Mouse (Mus musculus): ENCODE measurements at regions not wholly inside any gene's neighbourhood (a gene's known extent, or its start where the extent isn't known, plus 50 kb on each side); places are given as distances from the start of the nearest gene placed in this dataset.

DNA sequence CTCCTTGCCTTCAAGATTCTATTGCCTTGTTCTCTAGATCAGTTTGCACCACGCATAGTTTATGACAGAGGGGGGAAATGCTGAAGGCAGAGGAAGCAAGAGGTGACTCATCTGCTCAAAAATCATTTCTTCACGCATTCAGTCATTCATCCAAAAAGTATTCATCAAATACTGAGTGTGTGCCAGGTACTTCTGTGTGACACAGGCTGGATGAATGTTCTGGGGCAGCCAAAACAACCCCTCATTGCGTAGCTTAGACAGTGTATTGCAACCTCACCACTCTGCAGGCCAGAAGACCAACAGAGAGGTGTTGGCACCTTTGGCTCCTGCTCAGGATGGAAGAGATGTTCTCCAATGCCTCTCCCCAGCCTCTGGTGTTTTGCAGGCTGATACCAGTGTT, 72.9 kb upstream of the Lnx1 start:
- no peaks in the 10 kb centered on the region for H3K27me3 ChIP-seq (ENCODE audit: control insufficient read depth, insufficient read depth, low read length)
- no peaks in the 10 kb centered on the region for H3K36me3 ChIP-seq (ENCODE audit: control insufficient read depth, insufficient read depth, low read length)
- H3K27ac ChIP-seq (ENCODE audit: control insufficient read depth, insufficient read depth, low read depth, low read length) = no peak overlapping the region
- H3K4me1 ChIP-seq (ENCODE audit: control insufficient read depth, insufficient read depth, low read length) = no peaks in the 10 kb centered on the region
- TF ChIP-seq POLR2A (IDR thresholded peaks at IDR 0.05; ENCODE audit: control insufficient read depth, low read depth, low read length) = no peak
- no peak for TF ChIP-seq CTCF (IDR thresholded peaks at IDR 0.05; ENCODE audit: control insufficient read depth, insufficient read depth, insufficient replicate concordance, low read depth, low read length)
- no peak overlapping the region for H3K4me3 ChIP-seq (ENCODE audit: control insufficient read depth, low read depth, low read length)

DNA sequence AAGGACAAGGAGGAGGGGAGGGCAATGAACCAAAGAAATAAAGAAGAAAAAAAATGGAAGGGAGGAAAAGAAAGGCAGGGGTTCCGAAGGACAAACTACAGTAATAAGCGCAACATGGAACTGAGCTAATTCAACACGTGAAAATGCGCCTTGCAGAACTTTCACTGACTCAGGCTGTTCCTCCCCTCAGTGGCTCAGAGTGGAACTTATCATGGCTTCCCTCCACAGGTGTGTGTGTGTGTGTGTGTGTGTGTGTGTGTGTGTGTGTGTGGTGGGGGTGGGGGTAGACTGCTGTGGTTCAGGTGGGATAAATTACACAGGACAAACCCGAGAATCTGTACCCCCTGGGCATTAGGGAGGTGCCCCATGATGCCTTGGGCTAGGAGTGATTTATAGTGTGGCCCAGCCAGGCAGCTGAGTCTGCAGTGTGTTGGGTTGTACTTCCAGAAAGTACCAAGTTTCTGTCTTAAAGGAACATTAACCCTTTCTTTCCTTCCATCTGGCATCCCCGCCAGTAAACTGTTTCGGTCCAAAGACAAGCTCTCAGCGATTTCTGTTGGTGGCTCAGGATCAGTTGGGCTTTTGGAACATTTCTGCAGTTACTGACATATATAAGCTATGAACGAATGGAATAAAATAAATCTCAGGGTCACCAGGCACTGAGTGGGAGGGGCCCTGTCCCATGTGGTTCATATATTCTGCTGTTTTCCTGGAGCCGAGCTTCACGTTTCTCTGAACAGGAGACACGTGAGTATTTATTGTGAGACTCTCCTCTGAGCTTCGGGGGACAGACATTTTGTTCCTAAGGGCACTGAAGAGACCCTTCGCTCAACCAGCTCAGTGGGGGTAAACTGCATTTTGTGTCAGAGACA, 71.1 kb upstream of the Lnx1 start:
- H3K27ac ChIP-seq (ENCODE audit: control insufficient read depth, insufficient read depth, low read depth, low read length) = no peak overlapping the region
- H3K4me3 ChIP-seq (ENCODE audit: control insufficient read depth, low read depth, low read length) = no peak overlapping the region
- no peaks in the 10 kb centered on the region for H3K36me3 ChIP-seq (ENCODE audit: control insufficient read depth, insufficient read depth, low read length)
- H3K4me1 ChIP-seq (ENCODE audit: control insufficient read depth, insufficient read depth, low read length) = no peaks in the 10 kb centered on the region
- no peaks in the 10 kb centered on the region for H3K27me3 ChIP-seq (ENCODE audit: control insufficient read depth, insufficient read depth, low read length)
- no peak for TF ChIP-seq POLR2A (IDR thresholded peaks at IDR 0.05; ENCODE audit: control insufficient read depth, low read depth, low read length)

DNA sequence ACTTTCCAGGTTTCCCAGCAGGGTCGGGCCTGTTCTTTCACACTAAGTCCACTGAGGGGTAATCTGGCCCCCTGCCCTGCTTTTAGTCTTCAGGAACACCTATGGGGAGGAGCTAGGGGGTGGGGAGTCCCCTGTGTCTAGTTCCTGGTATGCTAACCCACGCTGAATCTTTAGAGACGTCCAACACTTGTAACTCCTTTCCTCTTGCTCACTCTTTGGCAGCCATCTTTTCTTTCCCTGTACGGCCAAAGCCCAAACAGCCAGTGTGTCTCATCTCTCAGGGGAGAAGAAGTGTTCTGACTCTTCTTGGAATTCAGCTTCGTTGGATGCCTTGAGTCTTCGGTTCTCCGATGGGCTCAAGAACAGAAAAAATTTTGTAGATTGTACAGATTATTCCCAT, 68.4 kb upstream of the Lnx1 start:
- TF ChIP-seq POLR2A (IDR thresholded peaks at IDR 0.05; ENCODE audit: control insufficient read depth, low read depth, low read length) (no peak), CTCF (IDR thresholded peaks at IDR 0.05; ENCODE audit: control insufficient read depth, insufficient read depth, insufficient replicate concordance, low read depth, low read length) (no peak)
- H3K4me3 ChIP-seq (ENCODE audit: control insufficient read depth, low read depth, low read length) = no peak overlapping the region
- no peaks in the 10 kb centered on the region for H3K4me1 ChIP-seq (ENCODE audit: control insufficient read depth, insufficient read depth, low read length)
- no peak overlapping the region for H3K27ac ChIP-seq (ENCODE audit: control insufficient read depth, insufficient read depth, low read depth, low read length)
- no peaks in the 10 kb centered on the region for H3K36me3 ChIP-seq (ENCODE audit: control insufficient read depth, insufficient read depth, low read length)
- no peaks in the 10 kb centered on the region for H3K27me3 ChIP-seq (ENCODE audit: control insufficient read depth, insufficient read depth, low read length)

DNA sequence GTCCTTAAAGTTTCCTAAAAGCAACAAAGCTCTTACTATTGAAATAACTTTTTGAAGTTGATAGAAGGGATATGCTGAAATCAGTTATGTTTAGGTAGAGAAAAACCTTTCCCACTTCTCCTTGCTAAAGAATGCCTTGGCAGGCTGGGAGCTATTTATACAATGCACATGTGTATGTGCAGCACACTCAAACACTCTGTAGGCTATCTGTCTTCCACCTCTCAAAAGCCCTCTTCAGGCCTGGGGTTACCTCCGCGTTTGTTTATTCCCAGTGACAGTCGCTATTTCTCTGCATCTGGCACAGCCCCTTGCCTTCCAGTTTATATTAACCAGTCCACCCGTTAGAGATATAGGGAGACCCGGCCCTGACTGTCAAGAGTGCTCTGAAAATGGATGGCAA, 66.3 kb upstream of the Lnx1 start:
- Histone ChIP-seq H3K4me1 (ENCODE audit: control insufficient read depth, insufficient read depth, low read length) (no peaks in the 10 kb centered on the region), H3K4me3 (ENCODE audit: control insufficient read depth, low read depth, low read length) (no peak overlapping the region), H3K27me3 (ENCODE audit: control insufficient read depth, insufficient read depth, low read length) (no peaks in the 10 kb centered on the region), H3K36me3 (ENCODE audit: control insufficient read depth, insufficient read depth, low read length) (no peaks in the 10 kb centered on the region), H3K27ac (ENCODE audit: control insufficient read depth, insufficient read depth, low read depth, low read length) (no peak overlapping the region)
- TF ChIP-seq POLR2A (IDR thresholded peaks at IDR 0.05; ENCODE audit: control insufficient read depth, low read depth, low read length) = no peak
- TF ChIP-seq CTCF (IDR thresholded peaks at IDR 0.05; ENCODE audit: control insufficient read depth, insufficient read depth, insufficient replicate concordance, low read depth, low read length) = no peak

DNA sequence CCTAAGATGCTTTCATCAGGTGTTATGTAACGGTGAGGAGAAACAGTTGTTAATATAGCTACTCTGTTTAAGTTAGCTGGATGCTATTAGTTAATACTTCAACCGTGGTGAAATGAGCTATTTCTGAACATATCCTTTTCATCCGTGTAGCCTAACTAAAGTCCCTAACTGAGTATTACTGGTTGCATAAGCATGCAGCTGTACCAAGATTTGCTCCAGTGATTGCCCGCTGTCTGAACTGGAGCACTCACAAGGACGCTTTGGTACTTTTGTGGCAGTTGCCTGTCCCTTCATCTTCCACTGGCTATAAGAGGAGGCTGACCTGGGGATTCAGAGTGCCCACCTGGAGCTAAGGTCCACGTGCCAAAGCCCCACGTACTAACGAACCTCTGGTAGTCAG, 65.3 kb upstream of the Lnx1 start:
- H3K4me3 ChIP-seq (ENCODE audit: control insufficient read depth, low read depth, low read length) = no peak overlapping the region
- no peaks in the 10 kb centered on the region for H3K4me1 ChIP-seq (ENCODE audit: control insufficient read depth, insufficient read depth, low read length)
- no peaks in the 10 kb centered on the region for H3K27me3 ChIP-seq (ENCODE audit: control insufficient read depth, insufficient read depth, low read length)
- no peaks in the 10 kb centered on the region for H3K36me3 ChIP-seq (ENCODE audit: control insufficient read depth, insufficient read depth, low read length)
- H3K27ac ChIP-seq (ENCODE audit: control insufficient read depth, insufficient read depth, low read depth, low read length) = no peak overlapping the region
- TF ChIP-seq CTCF (IDR thresholded peaks at IDR 0.05; ENCODE audit: control insufficient read depth, insufficient read depth, insufficient replicate concordance, low read depth, low read length) = no peak
- TF ChIP-seq POLR2A (IDR thresholded peaks at IDR 0.05; ENCODE audit: control insufficient read depth, low read depth, low read length) = no peak

DNA sequence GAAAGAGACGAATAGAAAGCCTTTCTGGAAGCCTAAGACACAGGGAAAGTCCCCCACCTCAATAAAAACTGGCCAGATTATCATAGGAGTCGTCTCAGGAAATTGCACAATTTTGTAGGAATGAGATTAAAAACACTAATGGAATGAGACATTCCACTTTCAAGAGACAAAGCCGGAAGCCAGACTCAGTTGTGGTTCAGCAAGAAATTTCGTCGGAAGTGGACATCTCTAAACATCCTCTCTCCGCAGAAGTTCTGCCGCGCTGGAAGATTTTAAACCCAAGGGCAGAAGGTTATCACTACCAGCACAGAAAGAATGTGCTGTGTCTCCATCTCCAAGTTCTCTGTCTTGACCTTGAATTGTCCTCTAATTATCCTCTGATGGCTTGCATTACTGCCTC, 63.5 kb upstream of the Lnx1 start:
- H3K4me1 ChIP-seq (ENCODE audit: control insufficient read depth, insufficient read depth, low read length) = no peaks in the 10 kb centered on the region
- TF ChIP-seq CTCF (IDR thresholded peaks at IDR 0.05; ENCODE audit: control insufficient read depth, insufficient read depth, insufficient replicate concordance, low read depth, low read length) (no peak), POLR2A (IDR thresholded peaks at IDR 0.05; ENCODE audit: control insufficient read depth, low read depth, low read length) (no peak)
- H3K36me3 ChIP-seq (ENCODE audit: control insufficient read depth, insufficient read depth, low read length) = no peaks in the 10 kb centered on the region
- no peak overlapping the region for H3K4me3 ChIP-seq (ENCODE audit: control insufficient read depth, low read depth, low read length)
- no peaks in the 10 kb centered on the region for H3K27me3 ChIP-seq (ENCODE audit: control insufficient read depth, insufficient read depth, low read length)
- H3K27ac ChIP-seq (ENCODE audit: control insufficient read depth, insufficient read depth, low read depth, low read length) = no peak overlapping the region

DNA sequence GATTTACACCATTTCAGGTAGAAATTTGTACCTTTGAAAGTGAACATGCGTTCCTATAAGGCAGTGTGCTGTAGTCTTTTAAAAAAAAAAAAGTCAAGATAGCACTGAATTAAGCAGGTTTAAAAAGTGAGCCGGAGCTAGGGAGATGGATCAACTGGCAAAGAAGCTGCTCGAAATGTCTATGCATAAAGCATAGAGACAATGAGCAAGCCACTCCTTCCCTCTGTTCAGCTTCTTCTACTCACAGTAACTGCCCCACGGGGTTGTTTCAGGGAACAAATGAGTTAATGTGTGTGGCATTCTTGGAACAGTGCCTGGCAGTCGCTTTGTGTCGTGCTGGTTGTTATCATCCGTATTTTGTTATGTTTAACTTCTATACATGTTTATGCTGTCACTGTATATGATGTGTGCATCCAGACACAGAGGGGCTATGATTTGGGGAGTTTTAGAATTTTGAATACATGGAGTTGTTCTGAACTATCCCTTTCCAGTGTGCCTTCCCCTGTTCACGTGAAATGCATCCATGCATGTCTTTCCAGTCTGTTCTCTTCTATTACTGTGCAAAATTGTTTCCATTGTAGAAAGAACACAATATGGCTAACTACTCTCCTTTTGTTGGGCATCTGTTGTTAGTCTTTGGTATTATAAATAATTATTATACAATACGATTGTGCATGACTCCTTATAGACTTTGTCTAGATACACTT, 62.5 kb upstream of the Lnx1 start:
- Histone ChIP-seq H3K4me3 (ENCODE audit: control insufficient read depth, low read depth, low read length) (no peak overlapping the region), H3K27me3 (ENCODE audit: control insufficient read depth, insufficient read depth, low read length) (no peaks in the 10 kb centered on the region), H3K36me3 (ENCODE audit: control insufficient read depth, insufficient read depth, low read length) (no peaks in the 10 kb centered on the region), H3K27ac (ENCODE audit: control insufficient read depth, insufficient read depth, low read depth, low read length) (no peak overlapping the region), H3K4me1 (ENCODE audit: control insufficient read depth, insufficient read depth, low read length) (no peaks in the 10 kb centered on the region)
- no peak for TF ChIP-seq POLR2A (IDR thresholded peaks at IDR 0.05; ENCODE audit: control insufficient read depth, low read depth, low read length)
- no peak for TF ChIP-seq CTCF (IDR thresholded peaks at IDR 0.05; ENCODE audit: control insufficient read depth, insufficient read depth, insufficient replicate concordance, low read depth, low read length)

Measured in testis, adult 2 months (tissue).